Comparison of ENCODE assay signal across 1 mouse cellular context in genomic region chr5:129620600-129620999, GRCm38 (mm10).
TF ChIP-seq lines count a peak whose summit lies in the region.

No protein-coding gene starts in this region.

TF ChIP-seq in MEL, 35 proteins besides CTCF, POLR2A, EP300 and RAD21:
- TF ChIP-seq SMC3 (IDR thresholded peaks at IDR 0.05; ENCODE audit: low read depth, low read length) = peak; percentile 10; the same call in 1 of the 2 replicates
